Comparison of ENCODE assay signal across 8 mouse cellular contexts in genomic region chr10:128668790-128669672, GRCm38 (mm10). TPM values are rescaled to one million over a fixed set of nuclear protein-coding genes. Genes with fewer than 3 reads are reported as not detected.
DNase-seq lines count a peak whose midpoint lies in the region; ATAC-seq and TF ChIP-seq lines count a peak whose summit lies in the region.

No protein-coding gene starts in this region.

- H3K36me3 ChIP-seq in embryonic facial prominence, embryonic 15.5 days, result peaks cover 14% of the 10 kb centered on the region; the same call in 1 of the 2 replicates
- peaks cover 11% of the 10 kb centered on the region; the same call in 1 of the 2 replicates for H3K36me3 ChIP-seq in hindbrain, embryonic 10.5 days
- no peaks in the 10 kb centered on the region; the same call in 1 of the 2 replicates for H3K36me3 ChIP-seq in lung, embryonic 14.5 days (ENCODE audit: insufficient read depth)

- DNase-seq in CD4-positive helper T cell, adult 2 months (ENCODE audit: low read depth, low spot score), result peak; percentile 59
- peak; percentile 21 to 41 for DNase-seq in adrenal gland, postnatal 4 days (ENCODE audit: low spot score in 2 of 2)
- DNase-seq in hindbrain, embryonic 10.5 days (ENCODE audit: low spot score), result peak; percentile 61
- peak; percentile 47 for DNase-seq in layer of hippocampus, adult 9-11 months
- peak; percentile 74 for DNase-seq in lung, embryonic 14.5 days
- DNase-seq in ovary, postnatal 14 days (ENCODE audit: low spot score), result peak; percentile 56
- DNase-seq in thymus, postnatal 10 days (ENCODE audit: low spot score in 2 of 2), result peak; percentile 57 to 60

- H3K4me3 ChIP-seq in embryonic facial prominence, embryonic 15.5 days (replicated peaks), result peak overlapping the region; percentile 68
- peak overlapping the region; percentile 85 for H3K4me3 ChIP-seq in hindbrain, embryonic 10.5 days
- peak overlapping the region; percentile 73 for H3K4me3 ChIP-seq in lung, embryonic 14.5 days (ENCODE audit: low read depth, low read length)

- peak overlapping the region; percentile 72 for H3K4me2 ChIP-seq in embryonic facial prominence, embryonic 15.5 days (replicated peaks)
- peak overlapping the region; percentile 73 for H3K4me2 ChIP-seq in lung, embryonic 14.5 days

- H3K9ac ChIP-seq in embryonic facial prominence, embryonic 15.5 days, result peak overlapping the region; percentile 61
- peak overlapping the region; percentile 66 for H3K9ac ChIP-seq in lung, embryonic 14.5 days

- no peak for TF ChIP-seq CTCF in lung, embryonic 14.5 days (IDR thresholded peaks at IDR 0.05; ENCODE audit: low read depth)

- peak; percentile 59; the same call in 1 of the 2 replicates for ATAC-seq in embryonic facial prominence, embryonic 15.5 days (ENCODE audit: insufficient number of reproducible peaks, low FRiP score, low TSS enrichment, low read depth)
- ATAC-seq in lung, embryonic 14.5 days (ENCODE audit: insufficient read depth), result peak; percentile 47

- H3K4me1 ChIP-seq in embryonic facial prominence, embryonic 15.5 days, result peaks cover 13% of the 10 kb centered on the region
- H3K4me1 ChIP-seq in hindbrain, embryonic 10.5 days (replicated peaks), result peaks cover 31% of the 10 kb centered on the region
- 0 out of 2 replicates have a peak, but pooled peaks cover 6% of the 10 kb centered on the region for H3K4me1 ChIP-seq in lung, embryonic 14.5 days (ENCODE audit: insufficient read depth)

- H3K27me3 ChIP-seq in embryonic facial prominence, embryonic 15.5 days, result no peaks in the 10 kb centered on the region
- peaks cover 36% of the 10 kb centered on the region for H3K27me3 ChIP-seq in hindbrain, embryonic 10.5 days (ENCODE audit: insufficient read depth, poor library complexity, severe bottlenecking)
- no peaks in the 10 kb centered on the region for H3K27me3 ChIP-seq in lung, embryonic 14.5 days (ENCODE audit: insufficient read depth, low read length)

- no peaks in the 10 kb centered on the region for H3K9me3 ChIP-seq in embryonic facial prominence, embryonic 15.5 days (replicated peaks)
- H3K9me3 ChIP-seq in hindbrain, embryonic 10.5 days, result no peaks in the 10 kb centered on the region
- H3K9me3 ChIP-seq in lung, embryonic 14.5 days (ENCODE audit: low read depth, low read length), result no peaks in the 10 kb centered on the region

- WGBS in embryonic facial prominence, embryonic 15.5 days, result under 1% methylated on average over 40 of the region's 42 CpGs
- WGBS in hindbrain, embryonic 10.5 days, result under 1% methylated on average over 42 of the region's 42 CpGs
- 1% methylated on average over 42 of the region's 42 CpGs for WGBS in lung, embryonic 14.5 days

- peak overlapping the region; percentile 86 for H3K27ac ChIP-seq in embryonic facial prominence, embryonic 15.5 days (replicated peaks)
- H3K27ac ChIP-seq in hindbrain, embryonic 10.5 days, result peak overlapping the region; percentile 88
- H3K27ac ChIP-seq in lung, embryonic 14.5 days (ENCODE audit: low read depth), result peak overlapping the region; percentile 67; the same call in 1 of the 2 replicates

RNA-seq across cellular contexts. Expression of gene Suox, which starts 4.8 kb away (rescaled TPM):
- 10 to 100 TPM; 18.7 to 22.7 TPM for total RNA-seq in adrenal gland, postnatal 4 days (2021)
- polyA plus RNA-seq in embryonic facial prominence, embryonic 15.5 days (2015; fragmentation: Nextera tagmentation; extraction: Ambion mirVana), result 19.3 and 20.9 TPM in 2 replicates
- 11.1 and 14.6 TPM in 2 replicates for polyA plus RNA-seq in hindbrain, embryonic 10.5 days (2016; fragmentation: Nextera tagmentation; extraction: Ambion mirVana)
- polyA plus RNA-seq in lung, embryonic 14.5 days (2014; fragmentation: Nextera tagmentation; extraction: Ambion mirVana), result 9.3 and 9.8 TPM in 2 replicates

RNA-seq across cellular contexts. Expression of gene Ikzf4, which starts 23.2 kb away (rescaled TPM):
- total RNA-seq in adrenal gland, postnatal 4 days (2021), result 1 to 10 TPM; 3.8 to 4.1 TPM
- polyA plus RNA-seq in embryonic facial prominence, embryonic 15.5 days (2015; fragmentation: Nextera tagmentation; extraction: Ambion mirVana), result 3.1 and 3.9 TPM in 2 replicates
- 2.6 and 3.5 TPM in 2 replicates for polyA plus RNA-seq in hindbrain, embryonic 10.5 days (2016; fragmentation: Nextera tagmentation; extraction: Ambion mirVana)
- 2.0 and 3.5 TPM in 2 replicates for polyA plus RNA-seq in lung, embryonic 14.5 days (2014; fragmentation: Nextera tagmentation; extraction: Ambion mirVana)

RNA-seq across cellular contexts. Expression of gene Rab5b, which starts 27.0 kb away (rescaled TPM):
- 100 to 1,000 TPM; 113 to 115 TPM for total RNA-seq in adrenal gland, postnatal 4 days (2021)
- polyA plus RNA-seq in embryonic facial prominence, embryonic 15.5 days (2015; fragmentation: Nextera tagmentation; extraction: Ambion mirVana), result 91.6 and 97.4 TPM in 2 replicates
- 73.5 and 86.0 TPM in 2 replicates for polyA plus RNA-seq in hindbrain, embryonic 10.5 days (2016; fragmentation: Nextera tagmentation; extraction: Ambion mirVana)
- 63.6 and 66.8 TPM in 2 replicates for polyA plus RNA-seq in lung, embryonic 14.5 days (2014; fragmentation: Nextera tagmentation; extraction: Ambion mirVana)

RNA-seq across cellular contexts. Expression of gene Pmel, which starts 35.0 kb away (rescaled TPM):
- total RNA-seq in adrenal gland, postnatal 4 days (2021), result 1 to 10 TPM; 2.0 to 2.6 TPM
- 27.2 and 29.8 TPM in 2 replicates for polyA plus RNA-seq in embryonic facial prominence, embryonic 15.5 days (2015; fragmentation: Nextera tagmentation; extraction: Ambion mirVana)
- 7.1 and 7.3 TPM in 2 replicates for polyA plus RNA-seq in hindbrain, embryonic 10.5 days (2016; fragmentation: Nextera tagmentation; extraction: Ambion mirVana)
- 1.4 TPM in 2 replicates for polyA plus RNA-seq in lung, embryonic 14.5 days (2014; fragmentation: Nextera tagmentation; extraction: Ambion mirVana)

RNA-seq across cellular contexts. Expression of gene Cdk2, which starts 35.8 kb away (rescaled TPM):
- total RNA-seq in adrenal gland, postnatal 4 days (2021), result 10 to 100 TPM; 46.8 to 50.3 TPM
- 105 TPM in 2 replicates for polyA plus RNA-seq in embryonic facial prominence, embryonic 15.5 days (2015; fragmentation: Nextera tagmentation; extraction: Ambion mirVana)
- 91.0 and 109 TPM in 2 replicates for polyA plus RNA-seq in hindbrain, embryonic 10.5 days (2016; fragmentation: Nextera tagmentation; extraction: Ambion mirVana)
- 105 and 109 TPM in 2 replicates for polyA plus RNA-seq in lung, embryonic 14.5 days (2014; fragmentation: Nextera tagmentation; extraction: Ambion mirVana)

Comparison
In these comparisons a context has a peak if more than half of its experiments do, and no peak if none do; other contexts are left out.
1. Peak in every context shown above with its lines: DNase-seq, ATAC-seq, H3K4me3 ChIP-seq and H3K27ac ChIP-seq.